Mouse (Mus musculus): ENCODE measurements at regions not wholly inside any gene's neighbourhood (a gene's known extent, or its start where the extent isn't known, plus 50 kb on each side); places are given as distances from the start of the nearest gene placed in this dataset.

DNA sequence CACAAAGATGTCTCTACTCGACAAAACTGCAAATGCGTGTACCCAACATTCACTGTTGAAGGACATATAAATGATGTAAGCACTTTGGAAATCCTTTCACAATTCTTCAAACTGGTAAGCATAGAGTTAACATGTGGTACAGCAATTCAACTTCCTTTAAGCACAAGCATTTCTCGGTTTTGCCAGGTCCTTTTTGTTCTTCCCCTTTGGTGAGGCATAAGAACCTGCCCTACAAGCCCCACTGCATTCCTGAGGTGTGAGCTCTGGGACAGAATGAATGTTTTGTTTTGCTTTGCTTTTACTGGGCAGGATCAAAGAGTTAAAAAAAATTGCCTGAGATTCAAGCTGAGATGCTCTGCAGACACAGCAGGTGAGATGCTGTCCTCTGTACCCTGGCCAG lies 793.9 kb downstream of the Inhba start:
- Histone ChIP-seq H3K27ac (ENCODE audit: control insufficient read depth, insufficient read depth, low read length) (no peak overlapping the region), H3K27me3 (ENCODE audit: control insufficient read depth, insufficient read depth, low read length) (no peaks in the 10 kb centered on the region), H3K4me1 (replicated peaks; ENCODE audit: control insufficient read depth, insufficient read depth, low read length) (no peaks in the 10 kb centered on the region), H3K4me3 (ENCODE audit: control insufficient read depth, insufficient read depth, low read length) (no peak overlapping the region), H3K36me3 (ENCODE audit: control insufficient read depth, insufficient read depth, low read length) (no peaks in the 10 kb centered on the region)
- TF ChIP-seq POLR2A (IDR thresholded peaks at IDR 0.05; ENCODE audit: control insufficient read depth, extremely low read depth, insufficient read depth, low read length, poor library complexity) = no peak
- TF ChIP-seq CTCF (IDR thresholded peaks at IDR 0.05; ENCODE audit: borderline replicate concordance, control insufficient read depth, extremely low read depth, insufficient read depth, low read length, poor library complexity) = no peak
- no peak for DNase-seq
- 64% methylated on average over 3 of the region's 3 CpGs for WGBS

Measured in thymus, adult 2 months (tissue).